8 mouse cellular contexts compared by ENCODE assay signal in the genomic region with DNA sequence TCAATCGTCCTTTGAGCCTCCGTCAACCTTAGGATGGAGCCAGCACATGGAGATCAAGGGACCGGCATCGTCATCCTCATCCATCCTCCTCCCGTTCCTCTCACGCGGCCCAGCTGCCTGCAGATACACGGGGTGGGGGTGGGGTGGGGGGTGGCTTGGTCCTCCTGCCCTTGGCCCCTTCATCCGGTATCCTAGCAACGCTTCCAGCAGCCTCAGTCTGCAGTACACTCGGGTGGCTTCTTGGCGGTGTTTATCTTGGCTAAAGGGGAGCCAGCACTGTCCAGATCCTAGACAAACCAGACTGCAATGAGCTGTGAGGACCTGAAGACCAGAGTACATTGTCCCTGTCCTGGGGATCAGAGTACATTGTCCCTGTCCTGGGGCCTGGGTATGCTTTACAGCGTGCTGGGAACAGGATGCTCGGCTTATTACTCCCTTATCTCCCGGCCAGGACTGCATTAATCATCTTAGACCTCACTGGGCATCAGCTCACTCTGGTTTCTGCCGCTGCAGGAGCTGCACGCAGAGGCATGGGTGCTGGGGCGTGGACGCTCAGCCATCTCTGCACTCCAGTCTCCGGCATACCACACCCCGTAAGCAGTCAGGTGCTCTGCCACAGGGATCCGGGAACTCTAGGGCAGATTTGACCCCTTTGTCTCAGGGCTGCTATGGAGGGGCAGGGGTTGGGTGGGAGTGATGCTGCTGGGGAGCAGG.
DNase-seq lines count a peak whose midpoint lies in the region; ATAC-seq lines count a peak whose summit lies in the region.

No protein-coding gene starts in this region.

- H3K36me3 ChIP-seq in heart, embryonic 10.5 days, result no peaks in the 10 kb centered on the region
- H3K36me3 ChIP-seq in hindbrain, embryonic 16.5 days (ENCODE audit: control insufficient read depth, insufficient read depth, low read length), result no peaks in the 10 kb centered on the region
- no peaks in the 10 kb centered on the region for H3K36me3 ChIP-seq in neural tube, embryonic 12.5 days

- intact Hi-C loops in heart, postnatal 10 days (cut with DNase I), result no loop called here

- peak; percentile 94 for ATAC-seq in hindbrain, embryonic 16.5 days
- ATAC-seq in neural tube, embryonic 12.5 days (ENCODE audit: low FRiP score, low read depth), result peak; percentile 75

- H3K27ac ChIP-seq in heart, embryonic 10.5 days, result no peak overlapping the region
- H3K27ac ChIP-seq in hindbrain, embryonic 16.5 days (ENCODE audit: low read depth, low read length), result peak overlapping the region; percentile 78
- H3K27ac ChIP-seq in neural tube, embryonic 12.5 days, result peak overlapping the region; percentile 57

- no peaks in the 10 kb centered on the region for H3K9me3 ChIP-seq in heart, embryonic 10.5 days
- H3K9me3 ChIP-seq in hindbrain, embryonic 16.5 days (ENCODE audit: control insufficient read depth, low read length), result peaks cover 3% of the 10 kb centered on the region; the same call in 1 of the 2 replicates
- H3K9me3 ChIP-seq in neural tube, embryonic 12.5 days, result peaks cover 4% of the 10 kb centered on the region; the same call in 1 of the 2 replicates

- peak overlapping the region; percentile 28; the same call in 1 of the 2 replicates for H3K9ac ChIP-seq in hindbrain, embryonic 16.5 days (ENCODE audit: low read depth, low read length)
- no peak overlapping the region for H3K9ac ChIP-seq in neural tube, embryonic 12.5 days

- WGBS in heart, embryonic 10.5 days, result 56% methylated on average over 22 of the region's 22 CpGs
- WGBS in hindbrain, embryonic 16.5 days, result 17% methylated on average over 22 of the region's 22 CpGs
- WGBS in neural tube, embryonic 12.5 days, result 36% methylated on average over 22 of the region's 22 CpGs

- H3K27me3 ChIP-seq in heart, embryonic 10.5 days (ENCODE audit: insufficient read depth, poor library complexity, severe bottlenecking), result no peaks in the 10 kb centered on the region; the same call in 1 of the 2 replicates
- no peaks in the 10 kb centered on the region for H3K27me3 ChIP-seq in hindbrain, embryonic 16.5 days (replicated peaks; ENCODE audit: control insufficient read depth, insufficient read depth, low read length)
- H3K27me3 ChIP-seq in neural tube, embryonic 12.5 days (replicated peaks), result no peaks in the 10 kb centered on the region

- H3K4me2 ChIP-seq in hindbrain, embryonic 16.5 days (ENCODE audit: low read length), result peak overlapping the region; percentile 33
- peak overlapping the region; percentile 38 for H3K4me2 ChIP-seq in neural tube, embryonic 12.5 days (replicated peaks)

- peak; percentile 29 to 31 for DNase-seq in heart, postnatal 10 days
- DNase-seq in heart, embryonic 10.5 days (ENCODE audit: low spot score), result no peak
- DNase-seq in cerebellum, postnatal 36 days, result peak; percentile 8 to 12
- DNase-seq in testis, postnatal 14 days (ENCODE audit: low spot score), result no peak
- no peak for DNase-seq in urinary bladder, adult 2 months (ENCODE audit: low spot score)
- DNase-seq in Muller cell, postnatal 12 days (ENCODE audit: inconsistent ontology term), result no peak

- no peak overlapping the region for H3K4me3 ChIP-seq in heart, embryonic 10.5 days
- no peak overlapping the region for H3K4me3 ChIP-seq in hindbrain, embryonic 16.5 days (ENCODE audit: low read length)
- no peak overlapping the region for H3K4me3 ChIP-seq in neural tube, embryonic 12.5 days

- H3K4me1 ChIP-seq in heart, embryonic 10.5 days, result peaks cover 9% of the 10 kb centered on the region; the same call in 1 of the 2 replicates
- peaks cover 19% of the 10 kb centered on the region for H3K4me1 ChIP-seq in hindbrain, embryonic 16.5 days (ENCODE audit: control insufficient read depth, insufficient read depth, low read depth, low read length)
- H3K4me1 ChIP-seq in neural tube, embryonic 12.5 days, result peaks cover 25% of the 10 kb centered on the region

Comparison
In these comparisons a context has a peak if more than half of its experiments do, and no peak if none do; other contexts are left out.
1. DNase-seq: peak in heart, postnatal 10 days (2 of 2) and cerebellum, postnatal 36 days (2 of 2); none in heart, embryonic 10.5 days (single experiment), testis, postnatal 14 days (single experiment), urinary bladder, adult 2 months (single experiment) and Muller cell, postnatal 12 days (single experiment).